Mouse (Mus musculus) erythroblast, embryonic 14.5 days (primary cell): Measurements from ENCODE around the gene Spdye4c.

Experiments used
- GATA1 ChIP-seq: IDR thresholded peaks from 2 replicates; pipeline ENCODE4 v1.6.1; 2012; ENCODE audit warnings: low read length, inconsistent platforms, mixed read lengths
- TAL1 ChIP-seq: IDR thresholded peaks from 3 replicates; pipeline ENCODE4 v1.6.1; 2012; ENCODE audit warnings: low read length, inconsistent platforms, mixed read lengths

GRCm38 (mm10) chr2:128568018-128568417, 23.0 kb upstream of the Spdye4c start:
- TF ChIP-seq GATA1, result no peak
- no peak for TF ChIP-seq TAL1
